Mouse (Mus musculus) ovary, postnatal 36 days (tissue): Measurements from ENCODE around the gene Gm9736.
"Not testable (repeated sequence)": the region's sequence is repeated elsewhere in the genome, so short reads cannot be mapped to it uniquely, and the experiment has no call there.

ENCODE experiments used
- DNase-seq: peaks from one replicate; pipeline ENCODE4 v3.0.0; 2022; ENCODE audit warnings: low spot score, mixed read lengths

The Gm9736 gene

GRCm38 (mm10) chr10:77751254-77751653 lies at the start of gene Gm9736:
TSS of gene Gm9736 (minus strand) at chr10:77751354.
- not testable (repeated sequence) for DNase-seq

- DNase-seq: no peak
These were observed 47.9 kb upstream of the Gm9736 start, which contains the start of gene Gm19668 for GRCm38 (mm10) chr10:77798921-77799508. TSS of gene Gm19668 (minus strand) at chr10:77799133.

- DNase-seq: not testable (repeated sequence)
These were observed 47.2 kb upstream of the Gm9736 start for GRCm38 (mm10) chr10:77798164-77798920.

GRCm38 (mm10) chr10:77797677-77798076 lies 46.5 kb upstream of the Gm9736 start:
- DNase-seq: no peak

- no peak for DNase-seq
These were observed 43.8 kb upstream of the Gm9736 start, which contains the start of gene Gm9639 for GRCm38 (mm10) chr10:77794976-77795375. TSS of gene Gm9639 (minus strand) at chr10:77795076.

- DNase-seq: no peak
These were observed 37.5 kb upstream of the Gm9736 start for GRCm38 (mm10) chr10:77788621-77789020.

GRCm38 (mm10) chr10:77787876-77788275 lies 36.7 kb upstream of the Gm9736 start, which contains the start of gene Gm7137:
TSS of gene Gm7137 (minus strand) at chr10:77788200.
- not testable (repeated sequence) for DNase-seq

- not testable (repeated sequence) for DNase-seq
These were observed 32.2 kb upstream of the Gm9736 start for GRCm38 (mm10) chr10:77783396-77783795.

GRCm38 (mm10) chr10:77782442-77782841 lies 31.3 kb upstream of the Gm9736 start, which contains the start of gene Gm3250:
TSS of gene Gm3250 (minus strand) at chr10:77782542.
- DNase-seq: not testable (repeated sequence)

GRCm38 (mm10) chr10:77776844-77777243 lies 25.7 kb upstream of the Gm9736 start, which contains the start of gene Gm7138:
TSS of gene Gm7138 (minus strand) at chr10:77776944.
- not testable (repeated sequence) for DNase-seq

- not testable (repeated sequence) for DNase-seq
These were observed 21.0 kb upstream of the Gm9736 start for GRCm38 (mm10) chr10:77772142-77772541.

GRCm38 (mm10) chr10:77771225-77771624 lies 20.1 kb upstream of the Gm9736 start, which contains the start of gene Gm3238:
TSS of gene Gm3238 (minus strand) at chr10:77771325.
- DNase-seq: not testable (repeated sequence)

- DNase-seq: no peak
These were observed 18.6 kb upstream of the Gm9736 start for GRCm38 (mm10) chr10:77769727-77770126.

GRCm38 (mm10) chr10:77759582-77759981 lies 8.4 kb upstream of the Gm9736 start, which contains the start of gene Gm3233:
TSS of gene Gm3233 (minus strand) at chr10:77759682.
- DNase-seq: not testable (repeated sequence)

- DNase-seq: no peak
These were observed 2.3 kb upstream of the Gm9736 start for GRCm38 (mm10) chr10:77753448-77753847.

GRCm38 (mm10) chr10:77752312-77752711 lies 1.2 kb upstream of the Gm9736 start:
- DNase-seq: not testable (repeated sequence)

GRCm38 (mm10) chr10:77750686-77751085 lies 468 bp downstream of the Gm9736 start:
- not testable (repeated sequence) for DNase-seq

- DNase-seq: not testable (repeated sequence)
These were observed 9.0 kb downstream of the Gm9736 start, which contains the start of gene Gm18596 for GRCm38 (mm10) chr10:77741924-77742688. TSS of gene Gm18596 (minus strand) at chr10:77742638.

- no peak for DNase-seq
These were observed 12.2 kb downstream of the Gm9736 start for GRCm38 (mm10) chr10:77738929-77739328.

- DNase-seq: no peak
These were observed 15.2 kb downstream of the Gm9736 start for GRCm38 (mm10) chr10:77735928-77736327.

- no peak for DNase-seq
These were observed 21.9 kb downstream of the Gm9736 start for GRCm38 (mm10) chr10:77729241-77729640.

- DNase-seq: no peak
These were observed 22.9 kb downstream of the Gm9736 start for GRCm38 (mm10) chr10:77728280-77728679.
